Mouse (Mus musculus) natural killer cell, adult 2 months (primary cell): ENCODE data around the gene Fthl17a.
A peak's percentile ranks its signal among the peaks of the same experiment; 100 is the strongest.

Source experiments
- DNase-seq, 2 experiments: peaks; one replicate each; pipeline ENCODE4 v3.0.0; 2022; ENCODE audit warnings: low spot score in 2 of 2

Fthl17a gene

DNA sequence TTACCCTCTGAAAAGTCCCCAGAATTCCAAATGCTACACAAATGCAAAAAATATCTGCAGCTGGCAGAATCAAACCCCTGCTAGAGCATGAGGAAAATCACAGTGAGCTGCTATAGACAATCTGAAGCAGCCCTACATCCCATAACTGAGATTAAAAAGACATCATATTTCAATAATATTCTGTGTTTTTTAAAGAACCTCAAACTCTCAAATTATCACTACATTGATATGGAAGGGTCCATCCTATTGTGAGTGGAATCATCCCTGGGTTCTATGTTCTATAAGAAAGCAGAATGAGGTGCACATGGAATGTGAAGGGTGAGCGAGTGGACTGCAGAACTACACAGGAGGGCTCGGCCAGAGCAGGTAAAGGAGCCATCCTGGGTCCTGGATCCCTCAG is at the start of gene Fthl17a:
Fthl17a (plus strand) TSS at position 301 of the 400 bp plus-strand sequence.
- no peak for DNase-seq

DNA sequence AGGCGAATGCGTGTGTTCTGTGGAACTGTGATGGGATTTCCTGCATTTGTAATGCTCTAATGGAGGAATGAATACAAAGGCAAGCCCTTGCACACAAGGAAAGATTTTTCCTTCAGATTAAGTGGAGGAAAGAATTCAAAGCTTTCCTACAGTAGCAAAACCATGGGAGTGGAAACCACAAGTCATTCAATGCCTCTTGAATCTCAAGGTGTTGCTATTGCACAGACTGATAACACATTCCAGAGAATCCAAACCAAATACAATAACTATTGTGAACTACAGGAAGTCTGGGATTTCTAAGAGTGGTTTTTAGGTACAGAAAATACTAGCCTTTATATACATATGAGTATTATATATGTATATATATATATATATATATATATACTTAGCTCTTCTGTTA is 42.5 kb upstream of the Fthl17a start:
- no peak for DNase-seq

GRCm38 (mm10) chrX:85226883-85227282 is 22.6 kb upstream of the Fthl17a start:
- peak in 1 of 2 experiments; percentile 6 for DNase-seq

DNA sequence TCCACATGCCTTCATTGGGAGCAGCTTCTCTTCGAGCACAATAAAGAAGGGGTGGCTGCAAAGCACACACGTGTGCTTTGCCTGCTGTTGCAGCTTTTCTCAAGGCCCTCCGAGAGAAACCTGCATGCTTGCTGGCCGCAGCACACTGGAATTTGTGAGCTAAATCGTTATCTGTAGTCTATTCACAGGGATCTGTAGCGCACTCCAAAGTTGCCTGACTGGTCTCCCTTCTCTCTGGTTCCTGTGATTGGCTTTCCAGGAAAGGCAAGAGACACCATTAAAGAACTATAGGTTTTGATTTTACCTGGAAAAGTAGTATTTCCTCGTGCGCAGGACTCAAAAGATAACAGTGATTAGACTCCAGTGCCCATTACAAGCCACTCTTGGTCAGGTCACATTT is 22.3 kb downstream of the Fthl17a start:
- DNase-seq: no peak

- DNase-seq: no peak
Observed at GRCm38 (mm10) chrX:85272296-85272695, 22.8 kb downstream of the Fthl17a start.

GRCm38 (mm10) chrX:85289846-85290245 is 40.4 kb downstream of the Fthl17a start:
- no peak for DNase-seq

DNA sequence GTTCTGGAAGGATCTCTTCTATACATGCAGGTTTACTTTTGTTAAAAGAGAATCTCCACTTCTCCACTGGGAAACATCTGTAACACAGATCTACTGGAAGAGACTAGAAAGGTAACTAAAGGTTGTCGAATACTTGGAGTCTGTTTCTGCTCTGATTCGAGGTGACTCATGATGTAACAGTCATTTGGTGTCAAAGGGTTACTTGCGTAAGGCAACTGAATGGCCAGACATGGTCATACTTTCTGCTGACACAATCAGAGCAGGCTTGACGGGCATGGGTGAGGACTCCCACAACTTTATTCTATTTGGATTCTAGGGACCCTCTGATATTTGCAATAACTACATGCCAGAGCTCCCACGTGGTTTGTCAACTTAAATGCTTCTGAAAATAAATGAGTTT is 43.3 kb downstream of the Fthl17a start:
- no peak for DNase-seq

GRCm38 (mm10) chrX:85294001-85294400 is 44.5 kb downstream of the Fthl17a start:
- no peak for DNase-seq

DNA sequence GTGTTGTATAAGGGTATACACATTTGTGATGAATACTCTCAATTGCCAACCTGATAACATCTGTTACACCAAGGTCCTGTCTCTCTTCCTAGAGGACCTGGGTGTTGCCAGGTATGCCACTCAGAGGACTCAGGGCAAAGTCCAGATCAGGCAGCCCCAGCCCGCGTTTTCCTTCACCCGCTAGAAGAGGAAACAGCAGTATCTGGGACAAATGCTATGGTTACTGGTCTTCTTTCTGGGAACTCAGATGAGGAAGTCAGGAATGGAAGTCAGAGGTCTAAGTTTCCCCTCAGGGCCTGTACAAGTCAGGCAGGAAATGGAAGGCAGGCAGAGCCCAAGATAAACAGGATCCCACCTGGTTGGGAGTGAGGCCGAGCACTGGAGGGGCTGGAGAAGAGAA is 55.2 kb downstream of the Fthl17a start:
- DNase-seq: no peak

GRCm38 (mm10) chrX:85318576-85318975 is 69.1 kb downstream of the Fthl17a start:
- DNase-seq: no peak

GRCm38 (mm10) chrX:85319193-85319592 is 69.7 kb downstream of the Fthl17a start:
- DNase-seq: no peak
